Mouse (Mus musculus): ENCODE measurements at regions not wholly inside any gene's neighbourhood (a gene's known extent, or its start where the extent isn't known, plus 50 kb on each side); places are given as distances from the start of the nearest gene placed in this dataset.

DNA sequence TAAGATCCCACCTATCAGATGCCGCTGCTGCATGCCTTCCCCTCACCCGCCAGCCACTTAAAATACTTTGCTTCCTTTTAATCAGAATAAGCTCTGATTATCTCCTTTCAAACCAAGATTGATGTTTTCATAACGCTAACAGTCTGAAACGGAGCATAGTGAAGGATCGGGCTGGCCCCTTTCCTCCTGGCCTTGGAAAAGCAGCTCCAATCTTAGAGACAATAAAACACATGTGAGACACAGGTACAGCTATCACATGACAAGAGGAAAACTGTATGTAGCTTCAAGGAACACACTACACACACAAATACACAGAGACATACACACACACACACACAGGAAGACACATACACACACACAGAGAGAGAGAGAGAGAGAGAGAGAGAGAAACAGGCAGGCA, 165.3 kb upstream of the Rnf32 start:
- TF ChIP-seq CTCF (IDR thresholded peaks at IDR 0.05; ENCODE audit: low read depth) (no peak), EP300 (IDR thresholded peaks at IDR 0.05; ENCODE audit: low read depth) (no peak)

Data from heart, postnatal 0 days (tissue).